Mouse (Mus musculus): ENCODE data around the gene Dtnbp1.

GRCm38 (mm10) chr13:44999211-44999610 lies 2.7 kb downstream of the Dtnbp1 start:
- TF ChIP-seq CTCF (IDR thresholded peaks at IDR 0.05; ENCODE audit: borderline replicate concordance, extremely low read depth, insufficient read depth, insufficient read length) (no peak), POLR2A (IDR thresholded peaks at IDR 0.05; ENCODE audit: borderline replicate concordance, extremely low read depth, insufficient read depth, insufficient read length, poor library complexity, severe bottlenecking) (no peak)

Data from brain, embryonic 14.5 days (tissue).